Mouse (Mus musculus): ENCODE measurements around the gene Fjx1. TPM values are rescaled to one million over a fixed set of nuclear protein-coding genes. Genes with fewer than 3 reads are reported as not detected.

The Fjx1 gene
- not detected for polyA plus RNA-seq (2017; shearing (Covaris generic))

GRCm38 (mm10) chr2:102451671-102452549 lies at the start of gene Fjx1:
TSS of gene Fjx1 (minus strand) at chr2:102452499.

GRCm38 (mm10) chr2:102407363-102408184 lies 44.7 kb downstream of the Fjx1 start, which contains the start of gene Trim44:
TSS of gene Trim44 (minus strand) at chr2:102407828.

Other genes with a start within 250 kb of the Fjx1 start
- 42.0 TPM for gene Trim44, start 44.7 kb downstream of the Fjx1 start, polyA plus RNA-seq (2017; shearing (Covaris generic))
- gene Pamr1, start 97.5 kb upstream of the Fjx1 start, polyA plus RNA-seq (2017; shearing (Covaris generic)) = not detected
- not detected for gene Slc1a2, start 206.2 kb upstream of the Fjx1 start, polyA plus RNA-seq (2017; shearing (Covaris generic))

Measured in effector memory CD4-positive, alpha-beta T cell, adult 7 months (primary cell).